Mouse (Mus musculus): ENCODE results near the gene Gna12. TPM values are rescaled to one million over a fixed set of nuclear protein-coding genes. Genes with fewer than 3 reads are reported as not detected.

Gene Gna12
- polyA plus RNA-seq, 1 experiment from 2014 or later: 31.1 TPM

DNA sequence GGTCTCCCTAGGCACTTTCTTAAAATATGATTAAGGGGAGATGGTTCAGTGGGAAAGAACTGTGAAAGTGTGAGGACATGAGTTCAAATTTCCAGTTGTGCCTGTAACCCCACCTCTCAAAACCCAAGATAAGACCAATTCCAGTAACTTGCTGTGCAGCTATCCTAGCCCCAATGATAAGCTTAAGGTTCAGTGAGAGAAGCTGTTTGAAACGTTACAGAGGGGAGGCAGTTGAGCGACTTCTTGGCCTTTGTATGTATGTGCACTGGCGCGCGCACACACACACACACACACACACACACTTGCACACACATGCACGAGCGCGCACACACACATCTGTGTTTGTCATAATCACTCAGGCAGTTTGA is 817 bp upstream of the Gna12 start:
- Histone ChIP-seq H3K4me3 (ENCODE audit: low read depth, low read length) (peak overlapping the region; percentile 35; the same call in 1 of the 2 replicates), H3K9ac (ENCODE audit: low read depth, low read length) (no peak overlapping the region; the same call in 1 of the 2 replicates), H3K27me3 (replicated peaks; ENCODE audit: control insufficient read depth, insufficient read depth, low read length) (no peaks in the 10 kb centered on the region), H3K27ac (ENCODE audit: low read depth, low read length) (peak overlapping the region; percentile 64), H3K36me3 (ENCODE audit: control insufficient read depth, insufficient read depth, low read length) (no peaks in the 10 kb centered on the region), H3K9me3 (ENCODE audit: control insufficient read depth, low read length) (no peaks in the 10 kb centered on the region), H3K4me1 (replicated peaks; ENCODE audit: control insufficient read depth, insufficient read depth, low read length) (peaks cover 36% of the 10 kb centered on the region), H3K4me2 (peak overlapping the region; percentile 69)
- DNase-seq (ENCODE audit: low spot score) (no peak), ATAC-seq (replicated peaks; ENCODE audit: low FRiP score) (peak; percentile 56)
- WGBS: 63% methylated on average over 8 of the region's 8 CpGs

- no peaks in the 10 kb centered on the region for H3K27me3 ChIP-seq (replicated peaks; ENCODE audit: control insufficient read depth, insufficient read depth, low read length)
- peak overlapping the region; percentile 87 for H3K4me3 ChIP-seq (ENCODE audit: low read depth, low read length)
- H3K9ac ChIP-seq (ENCODE audit: low read depth, low read length): peak overlapping the region; percentile 87
- ATAC-seq (replicated peaks; ENCODE audit: low FRiP score) (no peak), DNase-seq (ENCODE audit: low spot score) (no peak)
- H3K27ac ChIP-seq (ENCODE audit: low read depth, low read length): peak overlapping the region; percentile 70
- H3K4me1 ChIP-seq (replicated peaks; ENCODE audit: control insufficient read depth, insufficient read depth, low read length): peaks cover 40% of the 10 kb centered on the region
- H3K4me2 ChIP-seq: peak overlapping the region; percentile 97
- H3K36me3 ChIP-seq (ENCODE audit: control insufficient read depth, insufficient read depth, low read length): no peaks in the 10 kb centered on the region
- no peaks in the 10 kb centered on the region for H3K9me3 ChIP-seq (ENCODE audit: control insufficient read depth, low read length)
- under 1% methylated on average over 58 of the region's 58 CpGs for WGBS
Measured at GRCm38 (mm10) chr5:140829911-140830294, 328 bp downstream of the Gna12 start.

DNA sequence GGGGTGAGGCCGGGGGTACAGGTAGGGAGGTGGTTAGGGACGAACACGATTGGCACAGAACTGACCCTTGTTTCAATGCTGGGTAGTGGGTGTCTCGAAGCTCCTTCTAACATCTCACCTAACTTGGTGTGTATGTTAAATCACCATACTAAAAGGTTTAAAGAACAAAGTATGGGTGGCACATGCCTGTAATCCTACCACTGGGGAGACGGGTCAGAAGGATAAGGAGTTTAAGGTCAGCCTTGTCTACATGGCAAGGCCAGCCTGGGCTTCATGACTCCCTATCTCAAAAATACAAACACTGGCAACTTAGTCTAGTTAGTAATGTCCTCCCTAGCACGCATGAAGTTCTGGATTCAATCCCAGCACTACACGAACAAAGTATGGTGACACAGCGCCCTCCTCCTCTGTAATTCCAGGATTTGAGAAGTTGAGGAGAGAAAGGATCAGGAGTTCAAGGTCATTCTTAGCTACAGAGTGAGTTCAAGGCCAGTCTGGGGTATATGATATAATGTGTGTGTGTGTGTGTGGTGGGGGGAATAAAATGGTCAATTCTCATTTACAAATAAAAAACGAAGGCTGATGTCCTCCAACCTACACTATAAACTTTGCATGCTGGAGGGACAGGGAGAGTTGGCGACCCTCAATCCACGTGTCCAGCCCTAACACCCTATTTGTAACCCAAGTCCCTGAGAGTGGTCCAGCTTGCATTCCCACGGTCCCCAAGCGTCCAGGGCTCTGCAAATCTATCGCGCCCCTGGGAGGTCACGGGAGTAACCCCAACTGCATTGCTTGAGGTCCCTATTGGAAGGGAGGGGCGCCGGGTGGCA is 935 bp downstream of the Gna12 start:
- Histone ChIP-seq H3K4me2 (peak overlapping the region; percentile 97), H3K9me3 (ENCODE audit: control insufficient read depth, low read length) (no peaks in the 10 kb centered on the region), H3K4me3 (ENCODE audit: low read depth, low read length) (peak overlapping the region; percentile 87), H3K27ac (ENCODE audit: low read depth, low read length) (peak overlapping the region; percentile 70), H3K9ac (ENCODE audit: low read depth, low read length) (peak overlapping the region; percentile 87), H3K36me3 (ENCODE audit: control insufficient read depth, insufficient read depth, low read length) (no peaks in the 10 kb centered on the region), H3K4me1 (replicated peaks; ENCODE audit: control insufficient read depth, insufficient read depth, low read length) (peaks cover 45% of the 10 kb centered on the region), H3K27me3 (replicated peaks; ENCODE audit: control insufficient read depth, insufficient read depth, low read length) (no peaks in the 10 kb centered on the region)
- DNase-seq (ENCODE audit: low spot score) (no peak), ATAC-seq (replicated peaks; ENCODE audit: low FRiP score) (no peak)
- 31% methylated on average over 18 of the region's 18 CpGs for WGBS

DNA sequence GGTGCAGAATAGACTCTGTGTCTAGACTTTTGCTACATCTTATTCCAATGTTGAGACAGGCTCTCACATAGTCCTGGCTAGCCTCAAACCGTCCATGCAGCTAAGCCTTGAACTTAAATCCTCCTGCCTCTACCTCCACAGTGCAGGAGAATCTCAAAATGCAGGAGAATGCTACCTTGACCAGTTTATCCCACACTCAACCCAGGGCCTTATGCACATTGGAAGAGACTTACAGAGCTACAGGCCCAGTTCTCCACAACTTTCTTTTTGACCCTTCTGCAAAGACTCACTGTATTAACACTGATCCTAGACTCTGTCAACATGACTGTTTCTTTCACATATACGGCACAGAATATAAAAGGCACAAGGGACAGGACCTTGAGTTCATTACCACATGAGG is 1.9 kb downstream of the Gna12 start:
- H3K4me3 ChIP-seq (ENCODE audit: low read depth, low read length): peak overlapping the region; percentile 87
- peaks cover 51% of the 10 kb centered on the region for H3K4me1 ChIP-seq (replicated peaks; ENCODE audit: control insufficient read depth, insufficient read depth, low read length)
- H3K9me3 ChIP-seq (ENCODE audit: control insufficient read depth, low read length): no peaks in the 10 kb centered on the region
- 66% methylated on average over 2 of the region's 2 CpGs for WGBS
- H3K27ac ChIP-seq (ENCODE audit: low read depth, low read length): peak overlapping the region; percentile 28; the same call in 1 of the 2 replicates
- peak overlapping the region; percentile 97 for H3K4me2 ChIP-seq
- H3K27me3 ChIP-seq (replicated peaks; ENCODE audit: control insufficient read depth, insufficient read depth, low read length): no peaks in the 10 kb centered on the region
- no peaks in the 10 kb centered on the region for H3K36me3 ChIP-seq (ENCODE audit: control insufficient read depth, insufficient read depth, low read length)
- DNase-seq (ENCODE audit: low spot score) (no peak), ATAC-seq (replicated peaks; ENCODE audit: low FRiP score) (no peak)
- H3K9ac ChIP-seq (ENCODE audit: low read depth, low read length): 0 out of 2 replicates have a peak overlapping the region, but pooled peaks have one; percentile 20

DNA sequence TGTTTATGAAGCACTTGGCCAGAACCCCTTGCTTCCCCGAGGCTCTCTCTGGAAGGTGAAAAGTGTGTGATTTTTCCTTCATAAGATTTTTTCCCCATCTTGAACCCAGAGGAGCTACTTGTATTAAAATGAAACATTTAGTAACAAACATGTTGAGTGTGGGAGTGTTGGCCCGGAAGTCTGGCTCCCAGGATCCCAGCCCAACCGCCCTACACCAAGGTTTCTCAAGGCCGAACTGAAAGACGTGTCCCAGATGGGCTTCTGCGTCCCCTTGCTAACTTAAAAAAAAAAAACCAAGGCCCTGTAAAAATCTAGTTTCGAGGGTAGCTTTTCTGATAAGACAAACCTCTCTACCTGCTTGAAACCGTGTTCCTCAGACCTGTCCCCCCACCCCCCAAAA is 2.3 kb downstream of the Gna12 start:
- Histone ChIP-seq H3K36me3 (ENCODE audit: control insufficient read depth, insufficient read depth, low read length) (no peaks in the 10 kb centered on the region), H3K4me3 (ENCODE audit: low read depth, low read length) (peak overlapping the region; percentile 87; the same call in 1 of the 2 replicates), H3K9ac (ENCODE audit: low read depth, low read length) (0 out of 2 replicates have a peak overlapping the region, but pooled peaks have one; percentile 20), H3K9me3 (ENCODE audit: control insufficient read depth, low read length) (no peaks in the 10 kb centered on the region), H3K27ac (ENCODE audit: low read depth, low read length) (peak overlapping the region; percentile 28; the same call in 1 of the 2 replicates), H3K27me3 (replicated peaks; ENCODE audit: control insufficient read depth, insufficient read depth, low read length) (no peaks in the 10 kb centered on the region), H3K4me1 (replicated peaks; ENCODE audit: control insufficient read depth, insufficient read depth, low read length) (peaks cover 52% of the 10 kb centered on the region), H3K4me2 (peak overlapping the region; percentile 97)
- ATAC-seq (replicated peaks; ENCODE audit: low FRiP score) (no peak), DNase-seq (ENCODE audit: low spot score) (no peak)
- 57% methylated on average over 8 of the region's 8 CpGs for WGBS

DNA sequence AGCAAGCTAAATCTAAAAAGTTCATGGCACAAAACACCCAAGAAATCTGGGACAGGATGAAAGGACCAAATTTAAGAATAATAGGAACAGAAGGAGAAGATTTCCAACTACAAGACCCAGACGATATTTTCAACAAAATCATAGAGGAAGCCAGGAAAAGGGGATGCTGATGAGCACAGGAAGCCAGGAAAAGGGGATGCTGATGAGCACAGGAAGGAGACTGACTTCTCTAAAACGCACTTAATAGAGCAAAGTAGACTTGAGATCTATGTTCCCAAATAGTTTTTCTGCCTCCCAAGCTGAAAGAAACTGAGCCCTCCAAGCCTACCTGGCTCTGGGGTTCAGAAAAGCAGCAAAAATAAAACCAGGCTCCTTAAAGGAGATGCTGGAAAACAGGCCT is 2.8 kb downstream of the Gna12 start:
- H3K4me2 ChIP-seq: peak overlapping the region; percentile 97
- DNase-seq (ENCODE audit: low spot score): no peak
- no peak overlapping the region for H3K27ac ChIP-seq (ENCODE audit: low read depth, low read length)
- peaks cover 54% of the 10 kb centered on the region for H3K4me1 ChIP-seq (replicated peaks; ENCODE audit: control insufficient read depth, insufficient read depth, low read length)
- no peak overlapping the region for H3K9ac ChIP-seq (ENCODE audit: low read depth, low read length)
- 48% methylated on average over 2 of the region's 2 CpGs for WGBS
- H3K27me3 ChIP-seq (replicated peaks; ENCODE audit: control insufficient read depth, insufficient read depth, low read length): no peaks in the 10 kb centered on the region
- H3K4me3 ChIP-seq (ENCODE audit: low read depth, low read length): no peak overlapping the region
- no peaks in the 10 kb centered on the region for H3K9me3 ChIP-seq (ENCODE audit: control insufficient read depth, low read length)
- ATAC-seq (replicated peaks; ENCODE audit: low FRiP score): no peak
- H3K36me3 ChIP-seq (ENCODE audit: control insufficient read depth, insufficient read depth, low read length): no peaks in the 10 kb centered on the region

DNA sequence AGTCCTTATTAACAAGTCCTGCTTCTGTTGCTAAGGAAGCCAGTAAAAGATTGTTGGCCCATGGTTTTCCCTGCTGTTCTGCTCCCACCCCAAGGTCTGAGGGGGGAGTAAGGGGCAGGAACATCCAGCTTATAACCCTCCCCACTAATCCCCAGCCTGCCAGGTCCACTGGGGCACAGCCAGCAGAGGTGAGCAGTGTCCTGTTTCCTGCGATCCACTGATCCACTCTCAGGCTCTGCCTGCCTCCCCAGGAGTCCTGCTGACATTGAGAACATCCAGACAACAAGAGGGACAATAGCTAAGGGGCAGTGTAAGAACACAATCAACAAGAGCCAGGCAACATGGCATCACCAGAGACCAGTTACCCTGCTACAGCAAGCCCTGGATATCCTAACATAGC is 3.4 kb downstream of the Gna12 start:
- Histone ChIP-seq H3K27ac (ENCODE audit: low read depth, low read length) (no peak overlapping the region), H3K9ac (ENCODE audit: low read depth, low read length) (no peak overlapping the region), H3K9me3 (ENCODE audit: control insufficient read depth, low read length) (no peaks in the 10 kb centered on the region), H3K4me2 (no peak overlapping the region), H3K27me3 (replicated peaks; ENCODE audit: control insufficient read depth, insufficient read depth, low read length) (no peaks in the 10 kb centered on the region), H3K4me3 (ENCODE audit: low read depth, low read length) (no peak overlapping the region), H3K36me3 (ENCODE audit: control insufficient read depth, insufficient read depth, low read length) (no peaks in the 10 kb centered on the region), H3K4me1 (replicated peaks; ENCODE audit: control insufficient read depth, insufficient read depth, low read length) (peaks cover 59% of the 10 kb centered on the region)
- no peak for DNase-seq (ENCODE audit: low spot score)
- no peak for ATAC-seq (replicated peaks; ENCODE audit: low FRiP score)
- WGBS: 52% methylated on average over 1 of the region's 1 CpGs

DNA sequence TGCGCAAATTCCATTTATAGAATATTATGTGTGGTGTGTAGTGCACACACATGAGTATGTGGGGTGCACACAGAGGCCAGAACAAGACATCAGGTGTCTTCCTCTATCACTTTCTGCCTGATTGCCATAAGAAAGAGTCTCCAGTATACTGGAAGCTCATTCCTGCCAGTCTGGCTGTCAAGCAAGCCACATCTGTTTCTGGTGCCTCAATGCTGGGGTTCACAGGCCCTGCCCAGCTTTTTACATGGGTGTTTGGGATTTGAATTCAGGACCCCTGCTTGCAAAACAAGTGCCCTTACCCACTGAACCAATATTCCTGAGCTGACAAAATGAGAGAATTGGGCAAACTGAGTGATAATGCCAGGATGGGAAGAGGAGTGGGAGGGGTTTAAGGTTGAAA is 4.1 kb downstream of the Gna12 start:
- H3K9me3 ChIP-seq (ENCODE audit: control insufficient read depth, low read length): no peaks in the 10 kb centered on the region
- no peak overlapping the region for H3K4me3 ChIP-seq (ENCODE audit: low read depth, low read length)
- no peak overlapping the region for H3K9ac ChIP-seq (ENCODE audit: low read depth, low read length)
- DNase-seq (ENCODE audit: low spot score) (no peak), ATAC-seq (replicated peaks; ENCODE audit: low FRiP score) (no peak)
- WGBS: 97% methylated on average over 1 of the region's 1 CpGs
- H3K4me2 ChIP-seq: no peak overlapping the region
- no peaks in the 10 kb centered on the region for H3K27me3 ChIP-seq (replicated peaks; ENCODE audit: control insufficient read depth, insufficient read depth, low read length)
- no peaks in the 10 kb centered on the region for H3K36me3 ChIP-seq (ENCODE audit: control insufficient read depth, insufficient read depth, low read length)
- no peak overlapping the region for H3K27ac ChIP-seq (ENCODE audit: low read depth, low read length)
- H3K4me1 ChIP-seq (replicated peaks; ENCODE audit: control insufficient read depth, insufficient read depth, low read length): peaks cover 59% of the 10 kb centered on the region

DNA sequence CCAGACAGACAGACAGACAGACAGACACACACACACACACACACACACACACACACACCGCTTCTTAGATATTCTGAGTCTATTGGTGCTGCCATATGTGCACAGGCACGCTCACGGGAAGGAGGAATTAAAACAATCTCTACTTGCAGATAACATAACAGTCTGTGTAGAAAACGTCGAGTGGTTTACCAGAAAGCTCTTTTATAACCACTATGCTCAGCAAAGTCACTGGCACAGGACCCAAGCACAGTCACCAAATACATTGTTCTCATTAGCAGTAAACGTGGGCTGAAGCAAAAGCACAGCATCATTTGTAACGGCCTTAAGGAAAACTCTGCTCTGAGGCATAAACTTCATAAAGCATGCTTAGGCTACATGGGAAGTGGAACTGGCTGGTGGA is 6.1 kb downstream of the Gna12 start:
- no peak overlapping the region for H3K9ac ChIP-seq (ENCODE audit: low read depth, low read length)
- H3K4me1 ChIP-seq (replicated peaks; ENCODE audit: control insufficient read depth, insufficient read depth, low read length): peaks cover 61% of the 10 kb centered on the region
- H3K36me3 ChIP-seq (ENCODE audit: control insufficient read depth, insufficient read depth, low read length): no peaks in the 10 kb centered on the region
- H3K4me3 ChIP-seq (ENCODE audit: low read depth, low read length): no peak overlapping the region
- H3K4me2 ChIP-seq: no peak overlapping the region
- ATAC-seq (replicated peaks; ENCODE audit: low FRiP score) (no peak), DNase-seq (ENCODE audit: low spot score) (no peak)
- no peaks in the 10 kb centered on the region for H3K9me3 ChIP-seq (ENCODE audit: control insufficient read depth, low read length)
- WGBS: 61% methylated on average over 7 of the region's 7 CpGs
- no peak overlapping the region; the same call in 1 of the 2 replicates for H3K27ac ChIP-seq (ENCODE audit: low read depth, low read length)
- no peaks in the 10 kb centered on the region for H3K27me3 ChIP-seq (replicated peaks; ENCODE audit: control insufficient read depth, insufficient read depth, low read length)

All from liver, embryonic 11.5 days (tissue).